Mouse (Mus musculus) ovary, postnatal 14 days (tissue): ENCODE data around the gene Slc13a1.

Source experiments
- DNase-seq: peaks from one replicate; pipeline ENCODE4 v3.0.0; 2022; ENCODE audit warnings: low spot score

Gene Slc13a1

DNA sequence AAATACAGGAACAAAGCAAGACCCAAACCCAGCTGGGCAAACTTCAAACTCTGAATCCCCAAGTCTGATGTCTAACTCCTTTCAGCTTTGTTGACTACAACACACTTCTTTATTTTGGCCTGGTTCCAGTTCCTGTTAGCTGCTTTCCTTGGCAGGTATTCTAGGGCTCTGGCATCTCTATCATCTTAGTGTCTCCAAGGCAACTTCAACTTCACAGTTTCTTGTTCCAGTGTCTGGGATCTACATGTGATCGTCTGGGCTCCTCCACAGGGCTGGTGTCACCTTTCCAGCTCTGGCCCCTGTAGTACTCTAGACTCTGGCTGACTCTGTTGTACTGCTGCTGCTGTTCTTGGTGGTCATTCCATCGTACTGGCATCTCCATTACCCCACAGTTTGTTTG, 91.8 kb downstream of the Slc13a1 start:
- no peak for DNase-seq

DNA sequence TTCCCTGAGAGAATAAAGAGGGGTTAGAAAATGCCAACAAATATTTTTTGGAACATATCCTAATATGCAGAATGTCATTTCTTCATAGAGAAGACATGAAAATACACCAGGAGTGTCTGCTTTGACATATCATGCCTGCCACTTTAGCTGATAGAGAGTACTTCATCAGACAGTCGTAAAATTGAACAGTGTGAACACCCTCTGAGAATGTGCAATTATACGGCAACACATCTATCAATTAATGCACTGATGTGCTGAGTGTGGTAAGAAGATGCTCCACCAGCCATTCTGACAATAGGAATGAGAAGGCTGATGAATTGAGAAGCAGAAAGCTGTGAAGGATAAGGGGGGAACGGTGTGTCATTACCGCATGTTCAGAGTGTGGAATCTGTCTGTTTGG, 95.1 kb downstream of the Slc13a1 start:
- DNase-seq = no peak

GRCm38 (mm10) chr6:24059754-24060153, 108.1 kb downstream of the Slc13a1 start:
- DNase-seq = no peak

DNA sequence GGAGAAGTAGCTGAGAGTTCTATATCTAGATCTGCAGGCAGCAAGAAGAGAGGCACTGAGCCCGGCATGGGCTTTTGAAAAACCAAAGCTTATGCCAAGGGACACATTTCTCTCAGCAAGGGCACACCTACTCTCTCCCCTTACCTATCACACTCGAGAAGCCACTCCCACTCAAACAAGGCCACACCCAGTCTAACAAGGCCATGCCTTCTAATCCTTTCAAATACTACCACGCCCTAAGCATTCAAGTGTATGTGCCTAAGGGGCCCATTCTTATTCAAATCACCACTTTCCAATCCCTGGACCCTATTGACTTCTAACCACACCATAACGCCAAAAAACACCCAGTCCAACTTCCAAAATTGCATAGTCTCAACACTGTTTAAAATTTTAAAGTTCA, 112.8 kb downstream of the Slc13a1 start:
- DNase-seq = no peak

GRCm38 (mm10) chr6:24054086-24054710, 113.7 kb downstream of the Slc13a1 start:
- DNase-seq = no peak

DNA sequence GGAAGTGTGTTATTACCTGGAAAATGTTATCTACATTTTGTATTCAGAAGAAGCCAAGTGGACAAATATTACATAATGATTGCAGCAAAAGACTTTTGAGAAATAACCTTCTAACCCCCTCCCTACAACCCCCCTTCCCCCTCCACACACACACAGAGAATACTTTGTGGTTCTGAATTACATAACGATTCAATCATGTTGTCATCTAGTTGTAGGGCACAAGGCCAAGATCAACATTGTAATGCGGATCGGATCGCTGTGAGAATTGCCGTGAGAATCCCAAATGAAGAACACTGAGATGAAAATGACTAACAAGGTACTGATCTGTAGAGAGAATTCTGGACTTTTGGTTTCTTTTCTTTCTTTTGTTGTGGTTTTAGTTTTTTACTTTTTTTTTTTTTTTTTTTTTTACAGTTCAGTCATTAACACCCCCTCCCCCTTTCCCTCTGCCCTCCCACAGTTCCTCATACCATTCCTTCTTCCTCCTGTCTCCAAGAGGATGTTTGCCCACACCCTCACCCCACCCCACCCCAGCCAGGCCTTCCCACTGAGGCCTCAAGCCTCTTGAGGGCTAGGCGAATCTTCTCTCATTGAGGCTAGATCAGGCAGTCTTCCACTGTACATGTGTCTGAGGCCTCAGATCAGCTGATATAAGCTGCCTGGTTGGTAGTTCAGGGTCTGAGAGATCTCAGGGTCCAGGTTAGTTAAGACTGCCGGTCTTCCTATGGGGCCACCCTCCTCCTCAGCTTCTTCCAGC, 120.7 kb downstream of the Slc13a1 start:
- DNase-seq = no peak

DNA sequence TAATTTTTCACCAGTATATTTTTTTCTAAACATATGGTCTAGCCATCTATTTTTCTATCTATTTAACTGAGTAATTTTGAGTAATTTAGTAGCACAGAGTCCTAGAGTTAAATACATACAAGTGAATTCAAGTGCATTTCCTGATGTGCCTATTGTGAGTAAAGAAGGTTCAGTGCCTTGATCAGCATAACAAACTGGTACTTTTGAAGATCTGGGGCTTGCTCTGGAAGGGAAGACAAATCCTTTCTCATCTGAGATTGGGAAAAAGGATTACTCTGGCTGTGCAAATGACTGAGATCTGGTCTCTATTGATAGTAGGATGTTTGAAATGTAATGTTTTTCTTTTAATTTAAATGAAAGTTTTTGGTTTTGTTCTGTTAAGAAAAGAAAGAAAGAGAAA, 124.4 kb downstream of the Slc13a1 start:
- DNase-seq = no peak
